Mouse (Mus musculus) kidney, embryonic 14.5 days (tissue): ENCODE measurements around the gene Rgs7. TPM values are rescaled to one million over a fixed set of nuclear protein-coding genes. Genes with fewer than 3 reads are reported as not detected.

Experiments
- ATAC-seq: fragments of 200-750 bp; cut with Nextera tagmentation; 2 replicates; pipeline ENCODE4 v1.8.0; 2017; ENCODE audit warnings: moderate number of reproducible peaks, mild to moderate bottlenecking, moderate TSS enrichment, moderate library complexity; ENCODE audit not compliant: low FRiP score, low TSS enrichment
- H3K27ac ChIP-seq: fragments of 300-500 bp; sonication (generic); 2 replicates; pipeline ENCODE4 v1.5.1; 2014; ENCODE audit warnings: low read depth, mild to moderate bottlenecking, low read length, moderate library complexity, mixed read lengths
- H3K27me3 ChIP-seq: fragments of 300-500 bp; sonication (generic); 2 replicates; pipeline ENCODE4 v1.6.1; 2014; ENCODE audit warnings: mild to moderate bottlenecking, low read length; ENCODE audit not compliant: control insufficient read depth, insufficient read depth
- H3K36me3 ChIP-seq: fragments of 300-500 bp; sonication (generic); 2 replicates; pipeline ENCODE4 v1.6.1; 2014; ENCODE audit warnings: low read length, mixed read lengths; ENCODE audit not compliant: control insufficient read depth, insufficient read depth
- H3K4me1 ChIP-seq: fragments of 300-500 bp; sonication (generic); 2 replicates; pipeline ENCODE4 v1.6.1; 2014; ENCODE audit warnings: low read length, mixed read lengths; ENCODE audit not compliant: control insufficient read depth, insufficient read depth
- H3K4me2 ChIP-seq: fragments of 300-500 bp; sonication (generic); replicated peaks from 2 replicates; pipeline ENCODE4 v1.6.1; 2014; ENCODE audit warnings: low read depth, mild to moderate bottlenecking, low read length
- H3K4me3 ChIP-seq: fragments of 300-500 bp; sonication (generic); 2 replicates; pipeline ENCODE4 v1.5.1; 2014; ENCODE audit warnings: mild to moderate bottlenecking, low read length
- H3K9ac ChIP-seq: fragments of 300-500 bp; sonication (generic); 2 replicates; pipeline ENCODE4 v1.6.1; 2014; ENCODE audit warnings: low read depth, mild to moderate bottlenecking, low read length, moderate library complexity
- H3K9me3 ChIP-seq: fragments of 300-500 bp; sonication (generic); 2 replicates; pipeline ENCODE4 v1.6.1; 2016; ENCODE audit warnings: low read length; ENCODE audit not compliant: control insufficient read depth
- WGBS: fragments of 180-500 bp; shearing (Covaris S2); extraction: QIAGEN DNeasy Blood & Tissue Kit; methylation state at CpG from one replicate; pipeline ENCODE4 v1.1.7; 2014; 5-methylcytosine and 5-hydroxymethylcytosine counted together
- polyA plus RNA-seq: library from polyadenylated mRNA; unstranded; fragments of >200 nt; fragmentation: Nextera tagmentation; extraction: Ambion mirVana; gene quantifications from 2 replicates; pipeline ENCODE4 v1.2.1, GENCODE M21; 2014

Gene Rgs7
- polyA plus RNA-seq, 1 experiment from 2014 or later = 0.34 TPM

GRCm38 (mm10) chr1:175442939-175443338 lies 49.4 kb downstream of the Rgs7 start:
- no peak overlapping the region for H3K27ac ChIP-seq
- WGBS = 84% methylated on average over 1 of the region's 1 CpGs

GRCm38 (mm10) chr1:175442025-175442424 lies 50.3 kb downstream of the Rgs7 start:
- Histone ChIP-seq H3K9me3 (no peaks in the 10 kb centered on the region), H3K4me3 (no peak overlapping the region), H3K4me2 (no peak overlapping the region), H3K4me1 (no peaks in the 10 kb centered on the region), H3K9ac (no peak overlapping the region), H3K27me3 (no peaks in the 10 kb centered on the region), H3K36me3 (no peaks in the 10 kb centered on the region), H3K27ac (no peak overlapping the region)
- 93% methylated on average over 6 of the region's 6 CpGs for WGBS
- no peak for ATAC-seq

More at GRCm38 (mm10) chr1:175442939-175443338, 49.4 kb downstream of the Rgs7 start:
- Histone ChIP-seq H3K9ac (no peak overlapping the region), H3K4me3 (no peak overlapping the region), H3K36me3 (no peaks in the 10 kb centered on the region), H3K27me3 (no peaks in the 10 kb centered on the region), H3K9me3 (no peaks in the 10 kb centered on the region), H3K4me2 (no peak overlapping the region), H3K4me1 (no peaks in the 10 kb centered on the region)
- ATAC-seq = no peak

- no peak overlapping the region for H3K27ac ChIP-seq
- no peaks in the 10 kb centered on the region for H3K36me3 ChIP-seq
- H3K4me3 ChIP-seq = no peak overlapping the region
- H3K4me1 ChIP-seq = no peaks in the 10 kb centered on the region
- ATAC-seq = no peak
- WGBS = 74% methylated on average over 14 of the region's 14 CpGs
- no peak overlapping the region for H3K9ac ChIP-seq
- no peaks in the 10 kb centered on the region for H3K27me3 ChIP-seq
- H3K9me3 ChIP-seq = no peaks in the 10 kb centered on the region
- H3K4me2 ChIP-seq = no peak overlapping the region
Observed at GRCm38 (mm10) chr1:175433622-175434204, 58.6 kb downstream of the Rgs7 start.

- Histone ChIP-seq H3K4me1 (no peaks in the 10 kb centered on the region), H3K27ac (no peak overlapping the region), H3K27me3 (no peaks in the 10 kb centered on the region), H3K9ac (no peak overlapping the region), H3K4me2 (no peak overlapping the region), H3K4me3 (no peak overlapping the region), H3K36me3 (no peaks in the 10 kb centered on the region), H3K9me3 (no peaks in the 10 kb centered on the region)
- no peak for ATAC-seq
- 81% methylated on average over 6 of the region's 6 CpGs for WGBS
Observed at GRCm38 (mm10) chr1:175433128-175433527, 59.2 kb downstream of the Rgs7 start.

GRCm38 (mm10) chr1:175431356-175432053 lies 60.8 kb downstream of the Rgs7 start:
- H3K4me2 ChIP-seq = no peak overlapping the region
- no peaks in the 10 kb centered on the region for H3K4me1 ChIP-seq
- no peak overlapping the region for H3K27ac ChIP-seq
- H3K27me3 ChIP-seq = no peaks in the 10 kb centered on the region
- no peak overlapping the region for H3K4me3 ChIP-seq
- no peak for ATAC-seq
- 55% methylated on average over 4 of the region's 4 CpGs for WGBS
- H3K9ac ChIP-seq = no peak overlapping the region
- H3K9me3 ChIP-seq = no peaks in the 10 kb centered on the region
- H3K36me3 ChIP-seq = no peaks in the 10 kb centered on the region

GRCm38 (mm10) chr1:175427112-175427511 lies 65.2 kb downstream of the Rgs7 start:
- H3K4me1 ChIP-seq = no peaks in the 10 kb centered on the region
- H3K4me2 ChIP-seq = no peak overlapping the region
- no peaks in the 10 kb centered on the region for H3K36me3 ChIP-seq
- no peak for ATAC-seq
- H3K9me3 ChIP-seq = no peaks in the 10 kb centered on the region
- no peak overlapping the region for H3K9ac ChIP-seq
- H3K27ac ChIP-seq = no peak overlapping the region
- H3K4me3 ChIP-seq = no peak overlapping the region
- 85% methylated on average over 2 of the region's 2 CpGs for WGBS
- H3K27me3 ChIP-seq = no peaks in the 10 kb centered on the region

- Histone ChIP-seq H3K9me3 (no peaks in the 10 kb centered on the region), H3K4me1 (no peaks in the 10 kb centered on the region), H3K27me3 (no peaks in the 10 kb centered on the region), H3K4me2 (no peak overlapping the region), H3K4me3 (no peak overlapping the region), H3K27ac (no peak overlapping the region), H3K36me3 (no peaks in the 10 kb centered on the region), H3K9ac (no peak overlapping the region)
- ATAC-seq = no peak
- 90% methylated on average over 4 of the region's 4 CpGs for WGBS
Observed at GRCm38 (mm10) chr1:175426393-175426792, 65.9 kb downstream of the Rgs7 start.

- no peaks in the 10 kb centered on the region for H3K9me3 ChIP-seq
- H3K9ac ChIP-seq = no peak overlapping the region
- H3K4me2 ChIP-seq = no peak overlapping the region
- 93% methylated on average over 4 of the region's 4 CpGs for WGBS
- no peaks in the 10 kb centered on the region for H3K4me1 ChIP-seq
- no peak for ATAC-seq
- no peaks in the 10 kb centered on the region for H3K36me3 ChIP-seq
- no peak overlapping the region for H3K27ac ChIP-seq
- no peak overlapping the region for H3K4me3 ChIP-seq
- no peaks in the 10 kb centered on the region for H3K27me3 ChIP-seq
Observed at GRCm38 (mm10) chr1:175420883-175421282, 71.4 kb downstream of the Rgs7 start.

- Histone ChIP-seq H3K27ac (no peak overlapping the region), H3K9ac (no peak overlapping the region), H3K4me2 (no peak overlapping the region), H3K4me1 (no peaks in the 10 kb centered on the region), H3K4me3 (no peak overlapping the region), H3K27me3 (no peaks in the 10 kb centered on the region), H3K36me3 (no peaks in the 10 kb centered on the region), H3K9me3 (no peaks in the 10 kb centered on the region)
- 75% methylated on average over 9 of the region's 9 CpGs for WGBS
- no peak for ATAC-seq
Observed at GRCm38 (mm10) chr1:175415728-175416127, 76.6 kb downstream of the Rgs7 start.
